Comparison of ENCODE assay signal across 8 mouse cellular contexts in the genomic region with DNA sequence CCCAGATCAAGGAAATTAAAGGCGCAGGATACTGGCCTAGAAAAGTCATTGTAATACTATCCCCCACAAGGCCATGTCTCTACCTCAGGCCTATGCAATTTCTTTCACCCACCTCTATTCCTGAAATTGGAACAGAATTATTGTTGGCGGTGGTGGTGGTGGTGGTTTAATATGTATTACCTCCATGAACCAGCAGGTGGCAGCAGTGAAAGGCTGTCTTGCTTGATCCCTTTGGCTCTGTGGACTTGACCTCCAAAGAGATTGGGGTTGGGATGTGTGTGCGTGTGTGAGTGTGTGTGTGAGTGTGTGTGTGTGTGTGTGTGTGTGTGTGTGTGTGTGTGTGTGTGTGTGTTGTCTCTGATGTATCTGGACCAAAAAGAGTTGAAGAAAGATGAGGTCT. TPM values are rescaled to one million over a fixed set of nuclear protein-coding genes. Genes with fewer than 3 reads are reported as not detected.
DNase-seq lines count a peak whose midpoint lies in the region; ATAC-seq and TF ChIP-seq lines count a peak whose summit lies in the region.

No protein-coding gene starts in this region.

- TF ChIP-seq RAD21 in MEL (IDR thresholded peaks at IDR 0.05; ENCODE audit: low read depth, low read length) = peak; percentile 71

- peak; percentile 65 for DNase-seq in kidney, adult 2 months
- peak; percentile 68 for DNase-seq in MEL (ENCODE audit: low read depth, low spot score)
- peak; percentile 73 for DNase-seq in c-Kit-positive CD71-positive TER-119-positive erythroid progenitor cells, embryonic 14.5 days (ENCODE audit: low spot score)
- peak; percentile 73 for DNase-seq in forebrain, embryonic 14.5 days (ENCODE audit: low spot score)
- DNase-seq in layer of hippocampus, adult 9-10 months (ENCODE audit: low spot score) = peak; percentile 27
- peak; percentile 65 for DNase-seq in mesoderm, embryonic 11.5 days (ENCODE audit: low read depth, low spot score)
- DNase-seq in thymus, postnatal 14 days = peak; percentile 57

- no peaks in the 10 kb centered on the region for H3K27me3 ChIP-seq in kidney, adult 2 months (replicated peaks; ENCODE audit: control insufficient read depth, insufficient read depth, low read length)
- no peaks in the 10 kb centered on the region for H3K27me3 ChIP-seq in kidney, embryonic 14.5 days (ENCODE audit: control insufficient read depth, insufficient read depth, low read length)
- H3K27me3 ChIP-seq in MEL (ENCODE audit: control insufficient read depth in 1 of 2, insufficient read depth in 2 of 2, low read length in 2 of 2) = no peaks in the 10 kb centered on the region; a peak in 2 of 4 replicates
- H3K27me3 ChIP-seq in forebrain, embryonic 14.5 days (replicated peaks; ENCODE audit: control insufficient read depth, insufficient read depth, low read length) = peaks cover 2% of the 10 kb centered on the region; the same call in 1 of the 2 replicates

- no peak for ATAC-seq in kidney, embryonic 14.5 days (ENCODE audit: low FRiP score, low TSS enrichment)
- ATAC-seq in forebrain, embryonic 14.5 days = no peak; the same call in 1 of the 2 replicates

- no peak overlapping the region for H3K4me3 ChIP-seq in kidney, adult 2 months (ENCODE audit: insufficient read depth, low read depth, low read length)
- H3K4me3 ChIP-seq in kidney, embryonic 14.5 days (ENCODE audit: low read length) = no peak overlapping the region
- peak overlapping the region in 1 of 2 experiments; percentile 15; a peak in 1 of 4 replicates for H3K4me3 ChIP-seq in MEL (ENCODE audit: control insufficient read depth in 1 of 2, insufficient read depth in 1 of 2, low read depth in 2 of 2, low read length in 2 of 2)
- no peak overlapping the region for H3K4me3 ChIP-seq in forebrain, embryonic 14.5 days (ENCODE audit: low read depth, low read length)

- no peak overlapping the region for H3K27ac ChIP-seq in kidney, adult 2 months (ENCODE audit: insufficient read depth, low read depth, low read length)
- H3K27ac ChIP-seq in kidney, embryonic 14.5 days (ENCODE audit: low read depth, low read length) = no peak overlapping the region
- H3K27ac ChIP-seq in MEL (ENCODE audit: control insufficient read depth, low read depth, low read length) = no peak overlapping the region
- H3K27ac ChIP-seq in forebrain, embryonic 14.5 days (ENCODE audit: low read depth, low read length) = no peak overlapping the region

- no peaks in the 10 kb centered on the region for H3K4me1 ChIP-seq in kidney, adult 2 months (ENCODE audit: control insufficient read depth, insufficient read depth, low read length)
- peaks cover 10% of the 10 kb centered on the region; the same call in 1 of the 2 replicates for H3K4me1 ChIP-seq in kidney, embryonic 14.5 days (ENCODE audit: control insufficient read depth, insufficient read depth, low read length)
- peaks cover 0 to 26% of the 10 kb centered on the region in 2 experiments; a peak in 3 of 4 replicates for H3K4me1 ChIP-seq in MEL (ENCODE audit: control insufficient read depth in 1 of 2, insufficient read depth in 2 of 2, low read length in 2 of 2)
- no peaks in the 10 kb centered on the region for H3K4me1 ChIP-seq in forebrain, embryonic 14.5 days (ENCODE audit: control insufficient read depth, insufficient read depth, low read length)

- no peak overlapping the region for H3K9ac ChIP-seq in kidney, embryonic 14.5 days (ENCODE audit: low read depth, low read length)
- no peak overlapping the region for H3K9ac ChIP-seq in MEL (ENCODE audit: control insufficient read depth, low read depth, low read length, poor library complexity, severe bottlenecking)
- no peak overlapping the region for H3K9ac ChIP-seq in forebrain, embryonic 14.5 days (ENCODE audit: low read length)

- no peaks in the 10 kb centered on the region for H3K36me3 ChIP-seq in kidney, adult 2 months (ENCODE audit: control insufficient read depth, insufficient read depth, low read length)
- no peaks in the 10 kb centered on the region for H3K36me3 ChIP-seq in kidney, embryonic 14.5 days (ENCODE audit: control insufficient read depth, insufficient read depth, low read length)
- peaks cover 0 to 14% of the 10 kb centered on the region in 2 experiments; a peak in 2 of 4 replicates for H3K36me3 ChIP-seq in MEL (ENCODE audit: control insufficient read depth in 1 of 2, insufficient read depth in 2 of 2, low read length in 2 of 2)
- no peaks in the 10 kb centered on the region for H3K36me3 ChIP-seq in forebrain, embryonic 14.5 days (ENCODE audit: control insufficient read depth, insufficient read depth, low read length)

- no peaks in the 10 kb centered on the region for H3K79me2 ChIP-seq in MEL (ENCODE audit: control insufficient read depth, insufficient read depth, low read length, poor library complexity)

- no peak for TF ChIP-seq EP300 in MEL (IDR thresholded peaks at IDR 0.05; ENCODE audit: low read depth in 1 of 2, low read length in 2 of 2)

- WGBS in kidney, adult 2 months = 8% methylated on average over 3 of the region's 3 CpGs
- 2% methylated on average over 3 of the region's 3 CpGs for WGBS in kidney, embryonic 14.5 days
- WGBS in forebrain, embryonic 14.5 days = 14% methylated on average over 3 of the region's 3 CpGs

- no peaks in the 10 kb centered on the region for H3K9me3 ChIP-seq in kidney, embryonic 14.5 days (ENCODE audit: control insufficient read depth, low read length)
- H3K9me3 ChIP-seq in MEL (replicated peaks; ENCODE audit: insufficient read depth, low read length) = no peaks in the 10 kb centered on the region
- H3K9me3 ChIP-seq in forebrain, embryonic 14.5 days (replicated peaks; ENCODE audit: control insufficient read depth, low read length) = no peaks in the 10 kb centered on the region

- H3K4me2 ChIP-seq in kidney, embryonic 14.5 days (replicated peaks; ENCODE audit: low read depth, low read length) = no peak overlapping the region
- no peak overlapping the region for H3K4me2 ChIP-seq in forebrain, embryonic 14.5 days (ENCODE audit: low read length)

- no peak for TF ChIP-seq POLR2A in kidney, adult 2 months (IDR thresholded peaks at IDR 0.05; ENCODE audit: low read depth, low read length)
- no peak for TF ChIP-seq POLR2A in MEL (IDR thresholded peaks at IDR 0.05; ENCODE audit: control insufficient read depth in 1 of 2, insufficient read depth in 1 of 2, low read depth in 1 of 2, low read length in 2 of 2, poor library complexity in 1 of 2)

- peak; percentile 80 for TF ChIP-seq CTCF in kidney, adult 2 months (conservative IDR thresholded peaks at IDR 0.05; ENCODE audit: insufficient read depth, insufficient read length, low read depth, low read length)
- peak; percentile 68 to 84 (median 76) for TF ChIP-seq CTCF in MEL (IDR thresholded peaks at IDR 0.05 in 2 of 3, conservative IDR thresholded peaks at IDR 0.05 in 1 of 3; ENCODE audit: control insufficient read depth in 1 of 3, insufficient read depth in 1 of 3, low read depth in 2 of 3, low read length in 3 of 3, poor library complexity in 1 of 3, severe bottlenecking in 1 of 3)

TF ChIP-seq in MEL, 35 proteins besides CTCF, POLR2A, EP300 and RAD21:
- peak; percentile 89 for TF ChIP-seq SMC3 (IDR thresholded peaks at IDR 0.05; ENCODE audit: low read depth, low read length)
- peak; percentile 56 for TF ChIP-seq ZC3H11A (IDR thresholded peaks at IDR 0.05; ENCODE audit: low read depth, low read length)
- TF ChIP-seq ETS1 (IDR thresholded peaks at IDR 0.05; ENCODE audit: low read depth, low read length) = no peak
TF ChIP-seq in MEL: peak in this region for 2.

RNA-seq across cellular contexts. Expression of a gene that starts 26.2 kb away (rescaled TPM):
- 6.1 and 7.4 TPM in 2 replicates for polyA plus RNA-seq in kidney, adult 2 months (2012; rRNA removed)
- 0.31 and 0.43 TPM in 2 replicates for polyA plus RNA-seq in kidney, embryonic 14.5 days (2014; fragmentation: Nextera tagmentation; extraction: Ambion mirVana)
- 0.35 and 0.36 TPM in 2 replicates for total RNA-seq in MEL (2012; rRNA removed)
- under 1 TPM in 1 of 2 experiments, not detected in 1; 0.35 TPM for polyA plus RNA-seq in MEL (2012; ENCODE audit: insufficient read depth in 1 of 2, insufficient read length in 2 of 2, low read depth in 1 of 2, low replicate concordance in 2 of 2, missing spikeins in 1 of 2)
- 2.0 and 2.3 TPM in 2 replicates for polyA plus RNA-seq in forebrain, embryonic 14.5 days (2014; fragmentation: Nextera tagmentation; extraction: Ambion mirVana)

RNA-seq across cellular contexts. Expression of a gene that starts 28.5 kb away (rescaled TPM):
- polyA plus RNA-seq in kidney, adult 2 months (2012; rRNA removed) = 35.0 and 42.1 TPM in 2 replicates
- 9.7 and 11.3 TPM in 2 replicates for polyA plus RNA-seq in kidney, embryonic 14.5 days (2014; fragmentation: Nextera tagmentation; extraction: Ambion mirVana)
- total RNA-seq in MEL (2012; rRNA removed) = 7.5 TPM in 2 replicates
- 10 to 100 TPM in 1 of 2 experiments, not detected in 1; 11.8 TPM for polyA plus RNA-seq in MEL (2012; ENCODE audit: insufficient read depth in 1 of 2, insufficient read length in 2 of 2, low read depth in 1 of 2, low replicate concordance in 2 of 2, missing spikeins in 1 of 2)
- polyA plus RNA-seq in forebrain, embryonic 14.5 days (2014; fragmentation: Nextera tagmentation; extraction: Ambion mirVana) = 14.0 and 15.7 TPM in 2 replicates

RNA-seq across cellular contexts. Expression of a gene that starts 32.8 kb away (rescaled TPM):
- polyA plus RNA-seq in kidney, adult 2 months (2012; rRNA removed) = 0.48 and 0.62 TPM in 2 replicates
- polyA plus RNA-seq in kidney, embryonic 14.5 days (2014; fragmentation: Nextera tagmentation; extraction: Ambion mirVana) = 0.77 and 0.87 TPM in 2 replicates
- 0.20 TPM in 1 of 2 replicates, not detected in the other for total RNA-seq in MEL (2012; rRNA removed)
- under 1 TPM in 1 of 2 experiments, not detected in 1; 0.67 TPM for polyA plus RNA-seq in MEL (2012; ENCODE audit: insufficient read depth in 1 of 2, insufficient read length in 2 of 2, low read depth in 1 of 2, low replicate concordance in 2 of 2, missing spikeins in 1 of 2)
- 4.2 and 4.3 TPM in 2 replicates for polyA plus RNA-seq in forebrain, embryonic 14.5 days (2014; fragmentation: Nextera tagmentation; extraction: Ambion mirVana)
